Mouse (Mus musculus): ENCODE results near the gene Fn3k. TPM values are rescaled to one million over a fixed set of nuclear protein-coding genes. Genes with fewer than 3 reads are reported as not detected.

The Fn3k gene
- total RNA-seq (2022) = 10 to 100 TPM; 58.6 to 64.2 (median 61.1) TPM

DNA sequence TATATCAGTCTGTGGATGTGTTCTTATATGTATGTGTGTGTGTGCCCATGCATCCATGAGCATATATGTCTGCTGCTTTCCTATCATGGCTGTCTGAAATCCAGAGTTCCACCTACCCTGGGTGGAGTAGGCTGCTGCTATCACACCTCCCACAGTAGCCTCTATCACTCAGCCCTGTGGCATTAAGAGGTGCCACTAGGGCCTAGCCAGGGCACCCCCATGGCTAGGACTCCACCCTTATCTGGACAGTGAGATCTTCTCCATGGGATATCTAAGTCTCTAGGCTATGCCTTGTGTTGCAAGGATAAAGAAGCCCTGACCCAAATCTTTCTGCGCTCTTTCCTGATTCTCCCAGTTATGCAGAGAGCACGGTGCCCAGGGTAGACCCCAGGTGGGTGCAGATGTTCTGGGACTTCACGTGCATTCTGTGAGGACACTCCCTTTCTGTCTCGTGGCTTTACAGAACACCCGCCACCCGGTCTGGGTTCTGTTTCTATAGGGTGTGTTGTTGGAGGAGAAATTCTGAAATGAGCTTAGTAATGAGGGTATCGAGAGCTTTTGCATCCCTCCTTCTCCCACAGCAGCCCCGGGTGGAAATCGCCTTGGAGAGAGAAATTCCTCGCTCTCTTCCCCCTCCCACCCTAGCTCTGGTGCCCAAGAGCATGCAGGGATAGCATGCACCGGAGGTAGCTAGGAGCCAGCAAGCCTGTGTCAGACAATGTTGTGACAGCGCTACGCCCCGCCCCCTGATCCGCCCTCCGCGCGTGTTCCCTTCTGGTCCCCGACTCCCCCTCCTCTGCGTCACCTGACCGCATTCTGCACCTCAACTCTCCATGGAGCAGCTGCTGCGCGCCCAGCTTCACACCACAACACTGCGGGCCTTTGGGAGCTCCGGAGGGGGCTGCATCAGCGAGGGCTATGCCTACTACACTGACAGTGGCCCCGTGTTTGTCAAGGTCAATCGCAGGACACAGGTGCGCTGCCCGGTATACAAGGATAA is at the start of gene Fn3k:
TSS of gene Fn3k (plus strand) at position 758 of the 1,000 bp plus-strand sequence.
- DNase-seq (ENCODE audit: low spot score in 2 of 2) = peak; percentile 89 to 97

- peak; percentile 78 to 99 for DNase-seq (ENCODE audit: low spot score in 2 of 2)
Observed at GRCm38 (mm10) chr11:121387750-121388553, 46.8 kb upstream of the Fn3k start, which contains the start of gene Rab40b. Rab40b (minus strand) TSS chr11:121388251.

DNA sequence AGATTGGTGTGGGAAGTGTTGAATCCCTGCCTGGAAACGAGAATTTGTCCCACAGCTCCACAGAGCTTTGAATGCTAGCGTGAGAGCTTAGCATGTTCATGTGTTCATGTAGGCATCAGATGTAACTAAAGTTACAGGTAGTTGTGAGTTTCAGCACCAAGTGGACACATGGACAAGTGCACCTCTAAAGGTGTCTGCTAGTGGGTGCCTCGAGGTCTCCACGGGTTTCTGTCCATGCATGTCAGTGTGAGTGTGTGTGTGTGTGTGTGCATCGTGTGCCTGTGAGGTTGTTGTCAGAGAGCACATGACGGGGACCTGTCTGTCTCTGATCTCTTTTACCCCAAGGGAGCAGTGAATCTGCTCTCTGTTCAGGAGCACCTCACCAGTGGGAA is 46.2 kb upstream of the Fn3k start:
- no peak for DNase-seq (ENCODE audit: low spot score in 2 of 2)

DNA sequence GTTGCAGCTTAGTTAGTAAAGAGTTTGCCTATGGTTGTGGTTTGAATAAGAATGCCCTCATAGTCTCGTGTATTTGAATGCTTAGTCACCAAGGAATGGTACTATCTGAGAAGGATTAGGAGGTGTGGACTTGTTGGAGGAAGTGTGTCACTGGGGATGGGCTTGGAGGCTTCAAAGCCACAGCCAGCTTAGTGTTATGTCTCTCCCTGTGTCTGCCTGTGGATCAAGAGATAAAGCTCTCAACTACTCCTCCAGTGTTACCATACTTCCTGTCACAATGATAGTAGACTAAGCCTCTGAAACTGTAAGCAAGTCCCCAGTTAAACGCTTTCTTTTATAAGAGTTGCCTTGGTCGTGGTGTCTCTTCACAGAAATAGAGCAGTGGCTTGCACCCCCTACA is 43.9 kb upstream of the Fn3k start:
- no peak for DNase-seq (ENCODE audit: low spot score in 2 of 2)

GRCm38 (mm10) chr11:121392405-121392804 is 42.3 kb upstream of the Fn3k start:
- no peak for DNase-seq (ENCODE audit: low spot score in 2 of 2)

DNA sequence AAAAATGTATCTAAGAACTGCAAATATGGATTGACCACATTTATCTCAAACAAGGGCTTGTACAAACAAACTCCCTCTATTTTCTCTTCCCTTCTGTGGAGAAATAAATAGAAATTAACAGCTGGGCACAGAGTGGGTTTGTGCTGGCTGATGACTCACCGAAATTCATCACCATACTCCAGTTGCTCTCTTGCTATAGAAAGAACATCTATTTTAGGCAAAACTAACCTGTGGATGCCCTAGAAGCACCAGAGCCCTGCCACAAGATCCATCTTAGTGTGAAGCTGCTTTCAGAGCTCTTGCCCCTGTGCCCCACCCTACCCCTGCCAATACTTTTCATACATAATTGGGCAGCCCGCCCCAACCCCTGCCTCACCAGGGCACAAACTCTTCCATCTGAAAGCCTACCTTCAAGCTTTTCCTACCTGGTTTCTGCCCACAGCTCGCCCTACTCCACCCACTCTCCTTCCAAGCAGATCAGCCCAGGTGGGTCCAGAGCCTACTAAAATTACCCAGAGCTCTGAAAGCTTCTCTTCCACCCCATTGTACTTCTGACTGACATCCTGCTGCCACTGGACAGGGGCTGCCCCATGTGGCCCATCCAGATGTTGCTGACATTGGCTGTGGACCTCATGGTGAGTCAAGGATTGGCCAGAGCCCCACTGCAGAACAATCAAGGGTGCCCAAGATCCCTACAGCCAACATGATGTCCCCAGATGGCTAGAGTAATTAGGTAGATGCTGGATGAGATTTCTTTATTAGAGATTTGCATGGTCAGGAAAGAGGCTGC is 27.2 kb upstream of the Fn3k start:
- DNase-seq (ENCODE audit: low spot score in 2 of 2) = peak; percentile 26 to 68

DNA sequence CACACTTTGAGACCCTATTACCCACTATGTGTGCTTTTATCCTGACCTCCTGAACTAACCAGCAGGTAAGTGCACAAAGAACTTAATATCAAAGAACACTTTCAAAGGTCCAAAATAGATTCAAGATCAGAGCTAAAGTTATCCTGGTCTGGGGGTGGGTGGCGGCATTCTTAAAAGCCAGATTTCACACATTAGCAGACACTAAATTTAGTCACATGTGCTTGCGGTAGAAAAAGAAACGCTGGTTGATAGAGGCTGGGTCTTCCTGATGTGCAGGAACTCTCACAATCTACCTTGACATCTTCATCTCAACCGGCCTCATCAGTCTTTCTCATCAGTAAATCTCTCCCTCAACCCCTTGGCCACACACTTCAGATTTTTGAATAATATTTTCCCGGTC is 20.0 kb upstream of the Fn3k start:
- no peak for DNase-seq (ENCODE audit: low spot score in 2 of 2)

- no peak for DNase-seq (ENCODE audit: low spot score in 2 of 2)
Observed at GRCm38 (mm10) chr11:121415351-121415750, 19.4 kb upstream of the Fn3k start.

DNA sequence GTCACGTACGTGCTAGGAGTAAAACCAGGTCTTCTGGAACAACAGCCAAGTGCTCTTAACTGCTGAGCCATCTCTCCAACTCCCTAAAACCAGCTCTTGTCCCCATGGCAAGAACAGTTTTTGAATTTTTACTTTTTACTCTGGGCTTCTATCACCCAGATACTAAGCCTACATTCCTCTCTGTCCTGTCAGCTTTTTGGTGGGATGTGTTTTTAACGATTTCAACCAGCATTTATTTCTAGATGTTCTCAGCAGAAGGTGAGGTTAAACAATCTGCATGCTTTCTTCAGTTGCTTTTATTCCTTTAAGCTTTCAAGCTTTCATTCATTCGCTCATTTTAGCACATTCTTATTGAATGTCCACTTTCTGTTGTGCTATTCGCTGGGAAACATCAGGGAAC is 16.7 kb upstream of the Fn3k start:
- no peak for DNase-seq (ENCODE audit: low spot score in 2 of 2)

- DNase-seq (ENCODE audit: low spot score in 2 of 2) = peak in 1 of 2 experiments; percentile 46
Observed at GRCm38 (mm10) chr11:121418932-121419331, 15.8 kb upstream of the Fn3k start.

DNA sequence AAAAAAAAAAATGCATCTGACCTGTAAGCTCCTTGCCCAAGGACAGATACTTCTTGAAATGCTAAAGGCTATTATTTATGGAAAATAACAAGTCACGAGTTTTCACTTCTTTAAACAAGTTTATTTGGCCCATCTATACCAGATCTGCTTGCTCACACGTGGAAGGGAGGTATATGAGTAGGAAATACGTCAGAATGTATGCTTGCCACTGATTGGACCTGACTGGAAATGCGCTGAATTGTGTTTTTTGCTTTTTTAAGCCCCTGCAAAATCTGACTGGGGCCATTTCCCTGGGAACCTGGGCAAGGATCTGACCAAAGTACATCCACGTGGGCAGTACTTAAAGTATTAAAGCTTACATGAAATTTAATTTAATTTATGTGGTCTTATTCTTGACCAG is 14.3 kb upstream of the Fn3k start:
- DNase-seq (ENCODE audit: low spot score in 2 of 2) = no peak

GRCm38 (mm10) chr11:121420830-121421552 is 13.7 kb upstream of the Fn3k start, which contains the start of gene Fn3krp:
Fn3krp (plus strand) TSS chr11:121421401.
- DNase-seq (ENCODE audit: low spot score in 2 of 2) = peak; percentile 95 to 99

- no peak for DNase-seq (ENCODE audit: low spot score in 2 of 2)
Observed at GRCm38 (mm10) chr11:121421553-121422173, 13.1 kb upstream of the Fn3k start.

- no peak for DNase-seq (ENCODE audit: low spot score in 2 of 2)
Observed at GRCm38 (mm10) chr11:121433397-121433796, 1.3 kb upstream of the Fn3k start.

DNA sequence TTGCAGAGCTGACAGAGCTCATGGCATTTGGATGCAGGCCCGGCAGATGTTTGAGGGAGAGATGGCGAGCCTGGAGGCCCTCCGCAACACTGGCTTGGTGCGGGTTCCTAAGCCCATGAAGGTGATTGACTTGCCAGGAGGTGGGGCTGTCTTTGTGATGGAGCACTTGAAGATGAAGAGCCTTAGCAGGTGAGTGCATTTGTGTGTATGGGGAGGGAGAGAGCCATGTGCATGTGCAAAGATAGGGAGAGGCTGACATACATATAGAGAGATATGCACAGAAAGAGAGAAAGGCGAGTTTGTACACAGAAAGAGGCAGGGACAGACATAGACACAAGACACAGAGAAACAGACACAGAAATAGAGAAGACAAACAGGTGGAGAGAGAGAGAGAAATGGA is 2.5 kb downstream of the Fn3k start:
- DNase-seq (ENCODE audit: low spot score in 2 of 2) = no peak

GRCm38 (mm10) chr11:121439686-121440292 is 5.1 kb downstream of the Fn3k start:
- DNase-seq (ENCODE audit: low spot score in 2 of 2) = no peak

GRCm38 (mm10) chr11:121441653-121442052 is 6.9 kb downstream of the Fn3k start:
- DNase-seq (ENCODE audit: low spot score in 2 of 2) = no peak

- no peak for DNase-seq (ENCODE audit: low spot score in 2 of 2)
Observed at GRCm38 (mm10) chr11:121442076-121442475, 7.4 kb downstream of the Fn3k start.

DNA sequence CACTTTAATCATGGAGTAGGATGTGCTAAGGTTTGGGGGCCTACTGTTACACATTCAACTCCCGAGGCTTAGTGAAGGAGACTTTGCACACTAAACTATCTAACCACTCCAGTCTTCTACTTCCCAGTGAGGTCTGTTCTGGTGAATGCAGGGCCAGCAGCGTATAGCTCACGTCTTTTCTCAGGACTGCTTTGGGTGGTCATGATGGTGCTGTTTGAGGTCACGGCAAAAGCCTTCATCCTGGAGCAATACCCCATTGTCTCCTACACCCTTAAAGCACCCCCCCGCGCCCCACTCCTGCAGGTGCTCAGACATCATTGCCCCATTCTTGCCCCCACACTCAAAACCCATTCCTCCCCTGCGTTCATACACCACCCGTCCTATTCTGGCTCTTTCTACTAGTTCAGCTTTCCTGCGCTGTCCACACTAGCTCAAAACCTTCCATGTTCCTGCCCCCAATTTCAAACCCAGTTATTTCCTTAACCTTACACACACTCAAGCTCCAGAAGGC is 16.6 kb downstream of the Fn3k start:
- DNase-seq (ENCODE audit: low spot score in 2 of 2) = no peak
